Mouse (Mus musculus): ENCODE results near the gene Fsd1.

Fsd1 gene

GRCm38 (mm10) chr17:56009088-56009961, 23.0 kb downstream of the Fsd1 start:
- ATAC-seq (ENCODE audit: low TSS enrichment): peak; percentile 89

- ATAC-seq (ENCODE audit: low TSS enrichment): no peak
These were observed 23.6 kb downstream of the Fsd1 start for GRCm38 (mm10) chr17:56009962-56010240.

GRCm38 (mm10) chr17:56010255-56010654, 23.9 kb downstream of the Fsd1 start:
- ATAC-seq (ENCODE audit: low TSS enrichment): no peak

GRCm38 (mm10) chr17:56010681-56011080, 24.4 kb downstream of the Fsd1 start:
- ATAC-seq (ENCODE audit: low TSS enrichment): no peak

GRCm38 (mm10) chr17:56011441-56011840, 25.1 kb downstream of the Fsd1 start:
- ATAC-seq (ENCODE audit: low TSS enrichment): no peak

- no peak for ATAC-seq (ENCODE audit: low TSS enrichment)
These were observed 29.0 kb downstream of the Fsd1 start for GRCm38 (mm10) chr17:56015293-56015692.

- no peak for ATAC-seq (ENCODE audit: low TSS enrichment)
These were observed 30.1 kb downstream of the Fsd1 start for GRCm38 (mm10) chr17:56016382-56016781.

GRCm38 (mm10) chr17:56016793-56017785, 30.8 kb downstream of the Fsd1 start:
- ATAC-seq (ENCODE audit: low TSS enrichment): no peak

GRCm38 (mm10) chr17:56017848-56018247, 31.5 kb downstream of the Fsd1 start:
- no peak for ATAC-seq (ENCODE audit: low TSS enrichment)

GRCm38 (mm10) chr17:56018347-56019131, 32.2 kb downstream of the Fsd1 start:
- ATAC-seq (ENCODE audit: low TSS enrichment): peak; percentile 46

GRCm38 (mm10) chr17:56020400-56021084, 34.2 kb downstream of the Fsd1 start:
- ATAC-seq (ENCODE audit: low TSS enrichment): no peak

- peak; percentile 56 for ATAC-seq (ENCODE audit: low TSS enrichment)
These were observed 35.0 kb downstream of the Fsd1 start for GRCm38 (mm10) chr17:56021161-56021910.

GRCm38 (mm10) chr17:56022131-56022988, 36.1 kb downstream of the Fsd1 start:
- ATAC-seq (ENCODE audit: low TSS enrichment): no peak

- ATAC-seq (ENCODE audit: low TSS enrichment): no peak
These were observed 36.6 kb downstream of the Fsd1 start for GRCm38 (mm10) chr17:56022989-56023290.

GRCm38 (mm10) chr17:56023386-56023785, 37.1 kb downstream of the Fsd1 start:
- no peak for ATAC-seq (ENCODE audit: low TSS enrichment)

- no peak for ATAC-seq (ENCODE audit: low TSS enrichment)
These were observed 38.2 kb downstream of the Fsd1 start for GRCm38 (mm10) chr17:56024476-56024875.

GRCm38 (mm10) chr17:56024931-56025330, 38.6 kb downstream of the Fsd1 start:
- ATAC-seq (ENCODE audit: low TSS enrichment): no peak

GRCm38 (mm10) chr17:56026303-56026702, 40.0 kb downstream of the Fsd1 start:
- no peak for ATAC-seq (ENCODE audit: low TSS enrichment)

- no peak for ATAC-seq (ENCODE audit: low TSS enrichment)
These were observed 40.6 kb downstream of the Fsd1 start for GRCm38 (mm10) chr17:56026881-56027280.

Data from frontal cortex, adult (tissue).